Mouse (Mus musculus): Measurements from ENCODE around the gene Rps18. TPM values are rescaled to one million over a fixed set of nuclear protein-coding genes. Genes with fewer than 3 reads are reported as not detected.
A peak's percentile ranks its signal among the peaks of the same experiment; 100 is the strongest.
"Not testable (repeated sequence)": the region's sequence is repeated elsewhere in the genome, so short reads cannot be mapped to it uniquely, and the experiment has no call there.

Gene Rps18
- 100 to 1,000 TPM; 380 to 500 (median 432) TPM for total RNA-seq (2022)

DNA sequence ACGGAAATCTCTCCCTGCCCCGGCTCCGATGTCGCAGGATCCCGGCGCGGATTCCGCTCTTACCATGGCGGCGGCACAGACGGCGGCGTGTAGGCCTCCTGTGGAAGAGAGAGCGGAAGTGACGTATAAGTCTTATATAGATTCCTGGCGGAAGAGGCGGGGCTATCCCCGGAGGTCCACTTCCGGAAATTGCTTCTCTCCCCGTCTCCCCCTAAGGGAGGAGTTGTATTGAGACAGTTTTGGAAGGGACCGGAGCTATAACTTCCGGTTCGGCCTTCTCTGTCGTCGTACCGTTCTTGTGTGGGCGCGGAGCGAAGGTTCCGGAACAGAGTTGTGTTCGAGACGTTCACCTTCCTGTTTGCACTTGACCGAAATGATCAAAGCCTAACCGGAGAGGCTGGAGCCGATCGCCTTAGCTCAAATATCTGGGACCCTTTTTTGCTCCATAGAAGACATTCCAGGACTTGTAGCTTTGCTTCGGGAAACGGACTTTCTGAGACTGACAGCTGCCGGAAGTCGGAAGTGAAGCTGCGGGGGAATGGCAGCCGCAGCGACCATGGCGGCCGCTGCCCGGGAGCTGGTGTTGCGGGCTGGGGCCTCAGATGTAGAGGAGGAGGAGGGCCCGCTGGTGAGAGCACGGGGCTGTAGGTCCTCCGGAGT lies at the start of gene Rps18, which contains the start of gene Vps52:
Rps18 (minus strand) TSS at position 447 of the 660 bp plus-strand sequence.
Vps52 (plus strand) TSS at position 258 of the 660 bp plus-strand sequence.
- DNase-seq (ENCODE audit: low spot score in 2 of 2), result peak; percentile 93 to 95

DNA sequence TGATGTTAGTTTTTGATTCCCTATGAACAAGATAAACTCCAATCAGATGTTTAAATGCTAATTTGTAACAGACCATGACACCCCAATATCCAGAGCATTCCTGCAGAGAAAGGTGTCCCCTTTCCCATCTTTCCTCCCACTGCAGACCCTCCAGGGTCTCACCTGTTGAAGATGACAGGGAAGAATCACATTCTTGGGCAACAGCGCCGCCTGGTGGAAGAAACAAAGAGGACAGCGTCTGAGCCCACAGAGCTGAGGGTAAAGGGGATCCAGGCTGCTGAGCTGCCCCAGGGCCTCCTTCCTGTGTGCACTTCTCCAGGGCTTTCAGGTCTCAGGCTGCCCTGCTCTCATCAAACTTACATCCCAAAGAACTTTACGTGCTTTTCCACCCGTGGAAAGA lies 47.6 kb upstream of the Rps18 start:
- no peak for DNase-seq (ENCODE audit: low spot score in 2 of 2)

DNA sequence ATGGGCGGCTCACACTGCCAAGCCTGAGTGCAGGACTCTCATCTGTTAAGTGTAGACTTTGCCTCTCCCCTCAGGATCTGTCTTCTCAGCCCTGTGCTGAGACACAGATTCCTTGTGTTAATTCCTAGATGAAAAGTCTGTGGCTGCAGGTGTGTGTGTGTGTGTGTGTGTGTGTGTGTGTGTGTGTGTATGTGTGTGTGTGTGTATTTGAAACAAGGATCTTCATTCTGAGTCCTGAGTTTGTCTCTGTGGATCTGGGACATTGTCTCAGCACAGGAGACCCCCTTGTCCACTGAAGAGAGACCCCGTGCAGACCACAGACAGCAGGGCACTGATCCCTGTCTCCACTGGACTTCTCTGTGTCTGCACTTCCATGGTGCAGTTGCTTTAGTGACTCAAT lies 45.0 kb upstream of the Rps18 start:
- DNase-seq (ENCODE audit: low spot score in 2 of 2), result not testable (repeated sequence)

DNA sequence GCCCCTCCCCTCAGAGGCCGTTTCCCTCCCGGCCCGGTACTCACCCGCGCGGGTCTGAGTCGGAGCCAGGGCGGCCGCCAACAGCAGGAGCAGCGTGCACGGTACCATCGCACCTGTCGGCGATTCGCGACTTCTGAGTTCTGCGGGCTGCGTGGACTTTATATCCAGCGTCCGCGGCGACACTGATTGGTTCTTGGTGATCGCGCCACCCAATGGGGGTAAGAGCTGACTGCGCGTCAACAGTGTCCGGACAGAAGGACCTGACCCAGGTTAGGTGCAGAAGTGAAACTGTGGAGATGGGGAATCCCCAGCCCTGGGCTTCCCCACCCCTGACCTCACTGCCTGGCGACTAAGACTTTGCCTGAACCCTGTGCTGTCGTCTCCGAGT lies 44.3 kb upstream of the Rps18 start, which contains the start of gene H2-K1:
H2-K1 (minus strand) TSS at position 198 of the 388 bp plus-strand sequence.
- peak; percentile 87 for DNase-seq (ENCODE audit: low spot score in 2 of 2)

DNA sequence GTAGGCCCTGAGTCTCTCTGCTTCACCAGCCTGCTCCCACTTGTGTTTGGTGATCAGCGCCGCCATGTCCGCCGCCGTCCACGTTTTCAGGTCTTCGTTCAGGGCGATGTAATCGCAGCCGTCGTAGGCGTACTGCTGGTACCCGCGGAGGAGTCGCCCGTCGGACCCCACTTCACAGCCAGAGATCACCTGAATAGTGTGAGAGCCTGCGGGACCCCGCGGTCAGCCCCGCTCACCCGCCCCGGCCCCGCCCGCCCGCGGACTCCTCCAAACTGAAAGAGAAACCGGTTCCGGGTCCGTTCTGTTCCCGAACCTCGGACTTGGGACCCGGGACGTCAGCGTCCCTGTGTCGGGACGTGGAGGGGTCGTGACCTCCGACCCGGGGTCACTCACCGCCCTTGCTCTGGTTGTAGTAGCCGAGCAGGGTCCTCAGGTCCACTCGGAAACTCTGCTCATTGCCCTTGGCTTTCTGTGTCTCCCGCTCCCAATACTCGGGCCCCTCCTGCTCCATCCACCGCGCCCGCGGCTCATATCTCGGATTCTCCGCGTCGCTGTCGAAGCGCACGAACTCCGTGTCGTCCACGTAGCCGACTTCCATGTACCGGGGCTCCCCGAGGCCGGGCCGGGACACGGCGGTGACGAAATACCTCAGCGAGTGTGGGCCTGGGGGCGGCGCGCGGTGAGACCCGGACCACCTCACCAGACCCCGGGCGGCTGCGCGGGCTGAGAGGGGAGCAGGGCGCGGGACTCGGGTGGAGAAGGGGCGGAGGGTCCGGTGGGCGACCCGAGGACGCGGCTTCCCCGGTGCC lies 43.7 kb upstream of the Rps18 start:
- DNase-seq (ENCODE audit: low spot score in 2 of 2), result peak in 1 of 2 experiments; percentile 9

DNA sequence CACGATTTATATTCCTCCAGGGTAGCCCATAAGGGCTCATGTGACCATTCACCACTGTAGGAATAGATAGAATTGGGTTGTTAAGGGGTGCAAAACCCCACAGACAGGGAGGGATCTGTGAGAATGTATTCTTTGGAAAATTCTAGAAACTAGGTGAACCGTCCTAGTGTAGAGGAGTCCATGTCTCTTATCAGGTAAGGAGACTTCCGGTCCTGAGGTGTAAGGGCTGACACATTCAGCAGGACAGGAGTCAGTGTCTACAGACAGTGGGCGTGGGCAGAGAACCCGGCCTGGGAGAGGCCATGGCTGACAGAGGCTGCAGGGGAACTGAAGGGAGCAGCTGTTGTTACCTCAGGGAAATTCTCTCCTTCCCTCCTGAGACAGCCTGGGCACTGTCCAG lies 42.9 kb upstream of the Rps18 start:
- DNase-seq (ENCODE audit: low spot score in 2 of 2), result not testable (repeated sequence)

DNA sequence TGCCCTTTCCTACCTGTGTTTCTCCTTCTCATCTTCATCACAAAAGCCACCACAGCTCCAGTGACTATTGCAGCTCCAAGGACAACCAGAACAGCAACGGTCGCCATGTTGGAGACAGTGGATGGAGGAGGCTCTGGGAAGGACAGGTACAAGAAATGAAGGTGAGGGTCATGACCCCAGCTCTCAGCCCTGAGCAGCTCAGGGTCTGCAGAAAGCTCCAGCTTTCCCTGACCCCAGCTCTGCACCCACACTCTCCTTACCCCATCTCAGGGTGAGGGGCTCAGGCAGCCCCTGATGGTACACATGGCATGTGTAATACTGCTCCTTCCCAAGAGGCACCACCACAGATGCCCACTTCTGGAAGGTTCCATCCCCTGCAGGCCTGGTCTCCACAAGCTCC lies 41.2 kb upstream of the Rps18 start:
- not testable (repeated sequence) for DNase-seq (ENCODE audit: low spot score in 2 of 2)

DNA sequence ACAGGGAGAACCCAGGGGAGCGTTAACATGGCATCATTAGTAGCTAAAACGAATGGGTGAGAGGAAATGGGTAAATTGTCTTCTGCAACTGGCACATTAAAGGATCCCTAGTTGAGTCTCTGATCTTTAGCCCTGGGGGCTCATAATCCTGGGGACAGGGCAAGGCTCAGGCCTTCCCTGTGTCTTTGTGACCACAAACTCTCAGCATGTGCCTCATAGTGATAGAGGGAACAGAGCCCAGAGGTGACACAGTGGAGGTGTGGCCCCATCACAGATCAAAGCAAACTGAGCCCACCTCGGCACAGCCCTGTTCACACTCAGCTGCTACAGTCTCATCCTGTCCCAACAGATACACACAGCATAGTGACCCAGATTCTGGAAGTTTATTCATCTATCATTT lies 39.9 kb upstream of the Rps18 start:
- DNase-seq (ENCODE audit: low spot score in 2 of 2), result no peak

DNA sequence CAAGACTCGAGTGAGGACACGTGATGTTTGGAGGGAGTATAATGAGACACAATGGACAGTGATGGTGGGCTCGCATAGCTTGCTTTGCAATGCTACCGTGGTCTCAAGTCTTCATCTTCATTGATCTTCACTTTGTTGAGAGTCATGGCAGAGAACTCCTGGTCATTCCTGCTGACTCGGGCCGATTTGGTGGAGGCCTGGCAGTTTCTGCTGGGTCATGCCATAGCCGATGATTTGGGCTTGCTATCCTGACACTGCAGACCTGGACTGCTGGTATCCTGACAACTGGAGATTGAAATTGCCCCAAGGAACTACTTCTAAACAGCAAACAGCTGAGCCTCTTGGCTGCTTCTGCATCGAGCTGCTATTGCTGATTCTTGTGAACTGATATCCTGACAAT lies 39.2 kb upstream of the Rps18 start:
- DNase-seq (ENCODE audit: low spot score in 2 of 2), result no peak

DNA sequence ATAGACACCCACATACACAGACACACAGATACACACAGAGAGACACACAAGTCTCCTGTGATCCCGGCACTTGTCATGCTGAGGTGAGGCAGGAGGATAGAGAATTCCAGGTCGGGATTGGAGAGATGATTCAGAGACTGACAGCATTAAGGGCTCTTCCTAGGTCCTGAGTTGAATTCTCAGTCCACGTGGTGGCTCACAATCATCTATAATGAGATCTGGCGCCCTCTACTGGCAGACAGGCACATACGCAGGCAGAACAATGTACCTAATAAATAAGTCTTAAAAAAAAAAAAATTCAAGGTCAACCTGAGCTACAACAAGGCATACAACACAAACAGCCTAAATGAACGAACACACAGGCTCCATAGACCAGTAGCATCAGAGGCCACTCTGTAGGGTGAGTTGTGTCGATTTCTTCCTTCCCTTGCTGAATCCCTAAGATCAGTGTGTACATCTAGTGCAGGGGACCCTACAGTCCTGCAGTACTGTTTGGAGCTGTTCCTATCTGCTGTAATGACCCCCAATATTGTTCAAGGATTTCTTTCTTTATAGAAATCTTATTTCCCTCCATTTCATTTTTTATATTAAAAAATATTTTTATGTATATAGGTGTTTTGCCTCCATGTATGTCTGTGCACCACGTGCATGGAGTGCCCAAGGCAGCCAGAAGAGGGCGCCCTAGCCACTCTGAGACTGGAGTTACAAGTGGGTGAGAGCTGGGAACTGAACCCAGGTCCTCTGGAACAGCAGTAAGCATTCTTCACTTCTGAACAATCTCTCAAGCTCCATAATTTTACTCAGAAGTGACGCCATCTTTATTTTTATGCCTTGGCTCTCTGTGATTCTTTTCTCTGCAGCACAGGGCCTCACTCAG lies 36.2 kb upstream of the Rps18 start:
- DNase-seq (ENCODE audit: low spot score in 2 of 2), result no peak

DNA sequence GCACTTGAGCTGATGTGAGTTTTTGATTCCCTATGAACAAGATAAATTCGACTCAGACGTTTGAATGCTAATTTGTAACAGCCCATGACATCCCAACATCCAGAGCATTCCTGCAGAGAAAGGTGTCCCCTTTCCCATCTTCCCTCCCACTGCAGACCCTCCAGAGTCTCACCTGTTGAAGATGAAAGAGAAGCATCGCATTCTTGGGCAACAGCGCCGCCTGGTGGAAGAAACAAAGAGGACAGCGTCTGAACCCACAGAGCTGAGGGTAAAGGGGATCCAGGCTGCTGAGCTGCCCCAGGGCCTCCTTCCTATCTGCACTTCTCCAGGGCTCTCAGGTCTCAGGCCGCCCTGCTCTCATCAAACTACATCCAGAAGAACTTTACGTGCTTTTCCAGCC lies 26.3 kb upstream of the Rps18 start:
- DNase-seq (ENCODE audit: low spot score in 2 of 2), result peak in 1 of 2 experiments; percentile 37

DNA sequence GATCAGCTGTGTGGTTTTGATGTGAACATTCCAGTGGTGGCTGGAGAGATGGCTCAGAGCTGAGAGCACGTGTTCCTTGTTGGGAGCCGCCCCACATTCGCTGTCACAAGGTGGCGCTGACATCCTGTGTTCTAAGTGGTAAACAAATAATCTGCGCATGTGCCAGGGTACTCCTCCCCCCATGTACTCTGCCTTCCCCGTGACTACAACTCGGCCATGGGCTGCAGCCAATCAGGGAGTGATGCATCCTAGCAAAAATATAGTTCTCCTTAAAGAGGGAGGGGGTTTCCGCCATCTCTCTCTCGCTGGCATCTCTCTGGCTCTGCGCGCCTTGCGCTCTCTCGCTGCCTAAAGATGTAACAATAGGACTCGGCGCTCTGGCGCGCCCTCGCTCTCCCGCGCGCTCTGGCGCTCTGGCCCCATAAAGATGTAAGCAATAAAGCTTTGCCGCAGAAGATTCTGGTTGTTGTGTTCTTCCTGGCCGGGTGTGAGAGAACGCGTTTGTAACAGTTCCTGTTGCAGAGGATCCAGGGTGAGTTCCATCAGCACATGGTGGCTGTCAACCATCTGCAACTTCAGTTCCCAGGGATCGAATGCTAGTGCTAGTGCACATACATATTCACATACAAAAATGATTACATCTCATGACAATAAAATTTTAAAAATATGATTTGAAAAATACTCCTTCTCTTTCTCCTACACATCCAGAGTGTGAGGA lies 25.6 kb upstream of the Rps18 start:
- DNase-seq (ENCODE audit: low spot score in 2 of 2), result peak; percentile 82 to 90

DNA sequence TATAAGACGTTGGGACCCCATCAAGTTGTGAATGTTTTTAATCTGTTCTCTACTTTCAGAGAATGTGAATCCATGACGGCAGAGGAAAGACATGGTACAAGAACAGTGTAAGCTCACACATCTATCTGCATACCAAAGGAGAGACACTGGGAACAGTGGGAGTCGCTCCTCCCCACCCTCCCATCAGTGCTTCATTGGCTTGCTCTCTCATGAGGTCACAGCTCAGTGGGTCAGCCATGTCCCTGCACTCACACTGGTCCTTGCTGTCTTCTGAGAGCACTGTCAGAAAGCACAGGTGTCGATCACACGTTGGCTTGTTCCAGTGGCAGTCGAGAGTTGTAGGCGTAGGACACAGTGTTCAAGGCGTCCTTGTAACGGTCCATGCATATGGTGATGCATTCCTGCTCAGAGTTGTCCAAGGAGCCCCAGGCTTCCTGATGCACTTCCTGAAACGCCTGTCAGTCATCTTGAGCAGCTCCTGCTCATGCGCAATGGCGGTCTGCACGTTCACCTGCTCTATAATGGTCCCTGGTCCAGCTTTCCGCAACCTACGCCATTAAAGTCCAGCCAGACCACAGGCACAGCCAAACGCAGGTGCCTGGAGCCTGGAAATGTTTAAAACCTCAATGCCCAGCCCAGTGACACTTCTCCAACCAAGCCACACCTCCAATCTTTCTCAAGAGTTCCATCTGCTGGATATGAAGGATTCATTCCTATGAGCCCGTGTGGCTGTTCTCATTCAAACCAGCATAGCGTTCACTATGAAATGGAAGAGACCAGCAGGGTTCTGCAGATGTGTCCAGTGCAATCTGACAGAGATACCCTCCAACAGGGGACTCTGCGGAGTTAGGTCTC lies 24.6 kb upstream of the Rps18 start:
- DNase-seq (ENCODE audit: low spot score in 2 of 2), result no peak

DNA sequence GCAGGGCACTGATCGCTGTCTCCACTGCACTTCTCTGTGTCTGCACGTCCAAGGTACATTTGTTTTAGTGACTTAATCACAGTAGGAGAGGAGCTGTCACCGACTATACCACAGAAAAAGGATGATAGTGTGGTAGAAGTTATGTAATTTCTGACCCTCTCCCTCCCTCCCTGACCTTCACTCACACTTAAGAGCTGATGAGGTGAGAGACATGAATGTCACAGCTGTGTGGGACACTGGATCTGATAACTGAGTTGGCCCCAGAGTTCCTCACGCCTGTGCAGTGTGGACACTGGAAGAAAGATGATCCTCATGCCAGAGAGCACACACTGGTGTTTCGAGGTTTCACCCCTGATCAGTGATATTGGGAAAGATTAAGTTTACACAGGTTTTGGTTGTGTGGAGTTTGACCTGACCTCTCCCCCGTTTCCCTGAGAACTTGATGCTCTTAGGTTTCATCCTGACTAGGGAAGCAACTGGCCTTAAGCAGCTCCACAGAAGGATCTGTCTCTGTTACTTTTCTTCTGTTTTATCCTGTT lies 23.8 kb upstream of the Rps18 start:
- DNase-seq (ENCODE audit: low spot score in 2 of 2), result no peak

DNA sequence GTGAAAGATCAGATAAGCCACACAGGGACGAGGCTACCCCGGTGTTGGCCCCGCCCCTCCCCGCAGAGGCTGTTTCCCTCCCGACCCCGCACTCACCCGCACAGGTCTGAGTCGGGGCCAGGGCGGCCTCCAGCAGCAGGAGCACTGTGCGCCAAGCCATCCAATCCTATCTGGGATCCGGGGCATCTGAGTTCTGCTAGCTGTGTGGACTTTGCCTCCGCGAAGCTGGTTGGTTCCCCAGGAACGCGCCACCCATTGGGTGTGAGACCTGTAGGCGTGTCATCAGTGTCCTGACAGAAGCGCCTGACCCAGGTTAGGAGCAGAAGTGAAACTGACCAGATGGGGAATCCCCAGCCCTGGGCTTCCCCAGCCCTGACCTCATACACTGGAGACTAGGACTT lies 22.8 kb upstream of the Rps18 start:
- DNase-seq (ENCODE audit: low spot score in 2 of 2), result peak; percentile 74 to 82

DNA sequence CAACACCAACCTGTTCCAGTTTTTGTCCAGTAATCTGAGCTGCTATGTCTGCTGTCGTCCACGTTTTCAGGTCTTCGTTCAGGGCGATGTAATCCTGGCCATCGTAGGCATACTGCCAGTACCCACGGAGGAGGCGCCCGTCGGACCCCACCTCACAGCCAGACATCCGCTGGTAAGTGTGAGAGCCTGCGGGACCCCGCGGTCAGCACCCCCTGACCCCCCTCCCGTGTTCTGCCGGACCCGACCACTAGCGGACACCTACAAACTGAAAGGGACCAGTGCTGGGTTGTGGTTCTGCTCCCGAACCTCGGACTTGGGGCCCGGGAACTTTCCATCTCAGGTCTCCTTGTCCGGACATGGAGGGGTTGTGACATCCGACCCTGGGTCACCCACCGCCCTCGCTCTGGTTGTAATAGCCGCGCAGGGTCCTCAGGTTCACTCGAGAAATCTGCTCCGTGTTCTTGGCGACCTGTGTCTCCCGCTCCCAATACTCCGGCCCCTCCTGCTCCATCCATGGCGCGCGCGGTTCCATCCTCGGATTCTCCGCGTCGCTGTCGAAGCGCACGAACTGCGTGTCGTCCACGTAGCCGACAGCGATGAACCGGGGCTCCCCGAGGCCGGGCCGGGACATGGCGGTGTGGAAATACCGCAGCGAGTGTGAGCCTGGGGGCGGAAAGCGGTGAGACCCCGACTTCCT lies 22.2 kb upstream of the Rps18 start:
- no peak for DNase-seq (ENCODE audit: low spot score in 2 of 2)

DNA sequence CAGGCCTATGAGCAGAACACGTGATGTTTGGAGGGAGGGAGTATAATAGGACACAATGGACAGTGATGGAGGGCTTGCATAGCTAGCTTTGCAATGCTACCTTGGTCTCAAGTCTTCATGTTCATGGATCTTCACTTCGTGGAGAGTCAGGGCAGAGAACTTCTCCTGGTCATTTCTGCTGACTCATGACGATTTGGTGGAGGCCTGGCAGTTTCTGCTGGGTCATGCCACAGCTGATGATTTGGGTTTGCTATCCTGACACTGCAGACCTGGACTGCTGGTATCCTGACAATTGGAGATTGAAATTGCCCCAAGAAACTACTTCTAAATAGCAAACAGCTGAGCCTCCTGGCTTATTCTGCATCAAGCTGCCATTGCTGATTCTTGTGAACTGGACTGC lies 17.8 kb upstream of the Rps18 start:
- no peak for DNase-seq (ENCODE audit: low spot score in 2 of 2)

DNA sequence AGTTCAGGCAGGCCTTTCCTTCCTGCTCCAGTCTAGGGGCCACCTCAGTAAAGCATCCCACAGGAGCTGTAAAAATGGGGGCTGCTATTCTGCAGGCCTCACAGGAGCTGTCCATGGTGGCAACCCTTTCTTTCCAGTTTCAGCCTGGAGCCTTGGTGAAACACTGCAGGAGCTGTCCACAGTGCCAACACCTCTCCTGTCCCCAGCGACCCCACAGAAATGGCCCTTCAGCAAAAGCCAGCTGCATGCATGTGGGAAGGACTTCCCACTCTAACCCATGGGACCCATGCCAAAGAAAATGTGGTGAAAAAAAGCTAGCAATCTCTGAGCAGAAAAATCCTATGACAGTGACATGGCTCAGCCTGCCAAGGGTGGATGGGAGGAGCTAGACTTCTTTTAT lies 16.9 kb upstream of the Rps18 start:
- DNase-seq (ENCODE audit: low spot score in 2 of 2), result no peak

DNA sequence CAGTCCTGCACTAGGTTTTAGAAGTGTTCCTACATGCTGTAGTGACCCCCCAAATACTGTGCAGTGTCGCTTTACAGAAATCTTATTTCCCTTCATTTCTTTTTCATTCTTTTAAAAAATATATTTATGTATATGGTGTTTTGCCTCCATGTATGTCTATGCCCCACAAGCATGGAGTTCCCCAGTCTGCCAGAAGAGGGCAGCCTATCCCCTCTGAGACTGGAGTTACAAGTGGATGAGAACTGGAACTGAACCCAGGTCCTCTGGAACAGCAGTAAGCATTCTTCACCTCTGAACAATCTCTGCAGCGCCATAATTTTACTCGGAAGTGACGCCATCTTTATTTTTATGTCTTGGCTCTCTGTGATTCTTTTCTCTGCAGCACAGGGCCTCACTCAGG lies 13.6 kb upstream of the Rps18 start:
- DNase-seq (ENCODE audit: low spot score in 2 of 2), result no peak

All from gastrocnemius, adult 8-10 months (tissue).